Mouse (Mus musculus): ENCODE results near the gene Cbln4.

- TF ChIP-seq E2F4 (IDR thresholded peaks at IDR 0.05; ENCODE audit: insufficient replicate concordance, low read depth, low read length), result no peak
- no peak for TF ChIP-seq CTCF (conservative IDR thresholded peaks at IDR 0.05 in 1 of 2, IDR thresholded peaks at IDR 0.05 in 1 of 2; ENCODE audit: low read depth in 2 of 2, low read length in 2 of 2)
- no peak for TF ChIP-seq TCF12 (IDR thresholded peaks at IDR 0.05; ENCODE audit: low read depth, low read length)
- TF ChIP-seq ZNF384 (IDR thresholded peaks at IDR 0.05; ENCODE audit: low read depth, low read length), result no peak
- TF ChIP-seq EP300 (IDR thresholded peaks at IDR 0.05; ENCODE audit: low read length), result no peak
- no peak for TF ChIP-seq POLR2A (IDR thresholded peaks at IDR 0.05; ENCODE audit: low read depth, low read length)
- TF ChIP-seq HCFC1 (IDR thresholded peaks at IDR 0.05; ENCODE audit: low read depth, low read length), result no peak
- no peak for TF ChIP-seq ETS1 (conservative IDR thresholded peaks at IDR 0.05; ENCODE audit: low read depth, low read length)
- no peak for TF ChIP-seq MAFK (IDR thresholded peaks at IDR 0.05; ENCODE audit: insufficient replicate concordance, low read length)
These were observed 17.7 kb downstream of the Cbln4 start for GRCm38 (mm10) chr2:172025459-172026130.
